Mouse (Mus musculus) cerebellum, adult 2 months (tissue): ENCODE results near the gene Stab2. TPM values are rescaled to one million over a fixed set of nuclear protein-coding genes. Genes with fewer than 3 reads are reported as not detected.
A peak's percentile ranks its signal among the peaks of the same experiment; 100 is the strongest.

ENCODE experiments used
- DNase-seq, 2 experiments: peaks; one replicate each; pipeline ENCODE4 v3.0.0; 2021
- H3K27ac ChIP-seq: fragments of 200-500 bp; 2 replicates; pipeline ENCODE4 v1.5.1; 2012; ENCODE audit warnings: low read length, control low read depth, inconsistent platforms; ENCODE audit not compliant: insufficient read depth
- H3K27me3 ChIP-seq: fragments of 200-500 bp; 2 replicates; pipeline ENCODE4 v1.6.1; 2012; ENCODE audit warnings: inconsistent platforms, mild to moderate bottlenecking, low read length, moderate library complexity; ENCODE audit not compliant: control insufficient read depth, insufficient read depth
- H3K4me1 ChIP-seq: fragments of 200-500 bp; 2 replicates; pipeline ENCODE4 v1.6.1; 2011; ENCODE audit warnings: low read length; ENCODE audit not compliant: control insufficient read depth, insufficient read depth
- H3K4me3 ChIP-seq: fragments of 200-500 bp; replicated peaks from 2 replicates; pipeline ENCODE3; 2011; ENCODE audit warnings: mild to moderate bottlenecking, low read depth, low read length, control low read depth; ENCODE audit not compliant: insufficient read depth
- CTCF ChIP-seq: fragments of 200-500 bp; IDR thresholded peaks from 2 replicates; pipeline ENCODE4 v1.5.1; 2011; ENCODE audit warnings: low read depth, mild to moderate bottlenecking, control low read depth, low read length, moderate library complexity, borderline replicate concordance; ENCODE audit not compliant: insufficient read depth
- POLR2A ChIP-seq: fragments of 200-500 bp; IDR thresholded peaks from 2 replicates; pipeline ENCODE4 v1.6.1; 2011; ENCODE audit warnings: low read length, control low read depth, borderline replicate concordance; ENCODE audit not compliant: insufficient read depth
- whole genome bisulfite sequencing: fragments of 180-500 bp; shearing (Covaris S2); methylation state at CpG from one replicate; pipeline ENCODE4 v1.1.7; 2018; 5-methylcytosine and 5-hydroxymethylcytosine counted together
- polyA plus RNA-seq: library from polyadenylated mRNA; depleted of rRNA; stranded (reverse); fragments of >200 nt; gene quantifications from 2 replicates; pipeline ENCODE4 v1.2.3, GENCODE M21; 2012

Gene Stab2
- polyA plus RNA-seq, 1 experiment, result 0.11 TPM

GRCm38 (mm10) chr10:86829515-86829914 is 178.3 kb downstream of the Stab2 start:
- 95% methylated on average over 2 of the region's 2 CpGs for WGBS

DNA sequence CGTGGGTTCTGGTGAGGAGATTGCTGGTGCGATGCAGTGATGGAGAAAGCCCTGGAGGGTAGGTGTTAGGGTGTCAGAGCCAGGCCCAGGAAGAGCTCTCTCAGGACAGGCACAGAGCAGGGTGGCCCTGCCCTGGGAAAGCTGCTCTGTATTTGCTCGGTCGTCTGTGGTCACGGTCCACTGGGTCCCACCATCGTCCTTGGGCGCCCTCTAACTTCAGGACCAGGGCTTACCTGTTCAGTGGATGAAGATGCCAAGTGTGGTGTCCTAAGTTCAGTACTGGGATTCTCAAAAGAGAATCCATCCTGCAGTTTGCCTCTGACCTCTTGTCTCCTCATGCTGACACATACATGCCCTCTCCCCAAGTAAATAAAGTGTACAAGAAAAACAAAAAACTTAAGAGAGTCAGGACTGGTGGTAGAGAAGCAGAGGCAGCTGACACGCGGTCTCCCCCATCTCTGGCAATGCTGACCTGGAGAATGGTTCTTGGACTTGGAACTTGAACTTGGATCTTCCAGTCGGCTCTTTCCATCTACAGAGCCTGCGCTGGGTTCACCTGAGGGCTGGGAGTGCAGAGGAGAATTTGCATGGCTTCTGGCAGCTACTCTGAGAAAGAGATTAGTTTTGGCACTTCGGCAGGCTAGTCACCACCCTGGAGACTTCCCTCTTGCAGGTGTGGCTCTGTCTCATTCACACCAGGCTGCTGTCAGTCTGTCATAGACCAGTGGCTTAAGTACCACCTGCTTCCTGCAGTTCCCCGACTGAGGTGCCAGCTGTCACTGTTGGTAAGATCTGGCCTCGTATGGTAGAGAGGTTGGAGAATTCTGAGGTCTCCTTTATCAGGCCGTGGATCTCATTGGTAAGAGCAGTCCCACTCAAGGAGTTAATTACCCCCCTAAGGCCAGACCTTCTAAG is 179.3 kb downstream of the Stab2 start:
- Histone ChIP-seq H3K27ac (no peak overlapping the region), H3K4me1 (peaks cover 15% of the 10 kb centered on the region), H3K4me3 (no peak overlapping the region), H3K27me3 (no peaks in the 10 kb centered on the region)
- WGBS, result 73% methylated on average over 15 of the region's 15 CpGs
- peak in 1 of 2 experiments; percentile 17 for DNase-seq
- no peak for TF ChIP-seq POLR2A

More at GRCm38 (mm10) chr10:86829515-86829914, 178.3 kb downstream of the Stab2 start:
- no peak for DNase-seq
- H3K27me3 ChIP-seq, result no peaks in the 10 kb centered on the region
- H3K4me3 ChIP-seq, result no peak overlapping the region
- H3K4me1 ChIP-seq, result peaks cover 15% of the 10 kb centered on the region
- H3K27ac ChIP-seq, result no peak overlapping the region
- TF ChIP-seq POLR2A, result no peak
- 0 out of 2 replicates have a peak, but pooled peaks have one; percentile 16 for TF ChIP-seq CTCF

GRCm38 (mm10) chr10:86826929-86827328 is 180.9 kb downstream of the Stab2 start:
- H3K27ac ChIP-seq, result no peak overlapping the region
- TF ChIP-seq POLR2A (no peak), CTCF (no peak)
- no peak overlapping the region for H3K4me3 ChIP-seq
- 96% methylated on average over 3 of the region's 3 CpGs for WGBS
- H3K27me3 ChIP-seq, result no peaks in the 10 kb centered on the region
- no peak for DNase-seq
- H3K4me1 ChIP-seq, result peaks cover 15% of the 10 kb centered on the region

- TF ChIP-seq POLR2A (no peak), CTCF (no peak)
- no peak overlapping the region for H3K4me3 ChIP-seq
- peak; percentile 83 to 88 for DNase-seq
- no peaks in the 10 kb centered on the region for H3K27me3 ChIP-seq
- 25% methylated on average over 10 of the region's 10 CpGs for WGBS
- no peak overlapping the region for H3K27ac ChIP-seq
- H3K4me1 ChIP-seq, result peaks cover 15% of the 10 kb centered on the region
Measured at GRCm38 (mm10) chr10:86825871-86826522, 181.8 kb downstream of the Stab2 start.

DNA sequence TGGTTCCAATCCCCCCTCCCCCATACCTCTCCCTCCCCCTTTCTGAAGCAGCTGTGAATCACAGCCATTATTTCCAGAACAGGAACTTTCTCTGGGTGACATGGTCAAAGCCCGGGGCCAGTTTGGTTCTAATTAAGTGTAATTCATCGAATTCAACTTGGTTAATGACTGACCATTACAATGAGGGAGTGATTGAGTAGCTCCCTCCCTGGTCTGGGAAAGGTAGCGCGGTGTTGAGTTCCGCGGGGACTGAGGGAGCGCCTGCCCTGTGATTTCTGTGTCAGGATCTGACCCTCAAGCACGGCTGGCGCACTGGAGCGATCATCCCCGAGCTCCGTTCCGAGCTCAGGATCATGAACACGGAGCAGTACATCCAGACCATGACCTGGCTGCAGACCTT is 183.0 kb downstream of the Stab2 start:
- Histone ChIP-seq H3K4me1 (peaks cover 15% of the 10 kb centered on the region), H3K27me3 (no peaks in the 10 kb centered on the region), H3K4me3 (no peak overlapping the region), H3K27ac (no peak overlapping the region)
- no peak for TF ChIP-seq POLR2A
- no peak for TF ChIP-seq CTCF
- no peak for DNase-seq
- WGBS, result 97% methylated on average over 14 of the region's 14 CpGs

GRCm38 (mm10) chr10:86824093-86824492 is 183.7 kb downstream of the Stab2 start:
- 86% methylated on average over 6 of the region's 6 CpGs for WGBS

DNA sequence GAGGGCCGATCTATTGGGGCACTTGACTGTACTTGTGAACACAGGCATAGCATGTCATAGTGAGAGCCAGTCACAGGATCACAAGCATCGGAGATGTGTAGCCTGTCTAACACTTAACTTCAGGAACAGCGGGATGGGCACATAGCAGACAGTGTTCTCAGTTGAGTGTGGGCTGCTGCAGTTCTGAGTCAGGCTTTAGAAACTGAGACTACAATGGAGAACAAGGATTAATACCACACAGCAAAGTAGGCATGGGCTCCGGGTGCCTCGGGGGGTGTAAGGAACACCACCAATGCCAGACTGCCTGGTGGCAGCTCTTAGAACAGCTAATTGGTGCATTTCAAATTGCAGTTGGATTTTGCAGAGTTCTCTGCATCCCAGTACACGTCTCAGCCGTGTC is 186.8 kb downstream of the Stab2 start:
- WGBS, result 92% methylated on average over 7 of the region's 7 CpGs
- TF ChIP-seq POLR2A, result no peak
- no peak for TF ChIP-seq CTCF
- Histone ChIP-seq H3K27me3 (no peaks in the 10 kb centered on the region), H3K4me1 (peaks cover 6% of the 10 kb centered on the region), H3K4me3 (no peak overlapping the region), H3K27ac (no peak overlapping the region)
- DNase-seq, result no peak

More at GRCm38 (mm10) chr10:86824093-86824492, 183.7 kb downstream of the Stab2 start:
- no peak for DNase-seq
- Histone ChIP-seq H3K27ac (no peak overlapping the region), H3K4me3 (no peak overlapping the region), H3K4me1 (peaks cover 15% of the 10 kb centered on the region), H3K27me3 (no peaks in the 10 kb centered on the region)
- TF ChIP-seq POLR2A, result no peak
- no peak for TF ChIP-seq CTCF
